Mouse (Mus musculus) testis, adult 2 months (tissue): Measurements from ENCODE around the gene Cep63. TPM values are rescaled to one million over a fixed set of nuclear protein-coding genes. Genes with fewer than 3 reads are reported as not detected.

ENCODE experiments used
- H3K27ac ChIP-seq: fragments of 200-500 bp; 2 replicates; pipeline ENCODE4 v1.5.1; 2012; ENCODE audit warnings: low read depth, low read length; ENCODE audit not compliant: control insufficient read depth, insufficient read depth
- H3K27me3 ChIP-seq: fragments of 200-500 bp; 2 replicates; pipeline ENCODE4 v1.6.1; 2012; ENCODE audit warnings: mild to moderate bottlenecking, low read length, moderate library complexity; ENCODE audit not compliant: control insufficient read depth, insufficient read depth
- H3K36me3 ChIP-seq: fragments of 200-500 bp; 2 replicates; pipeline ENCODE4 v1.6.1; 2012; ENCODE audit warnings: mild to moderate bottlenecking, low read length; ENCODE audit not compliant: control insufficient read depth, insufficient read depth
- H3K4me1 ChIP-seq: fragments of 200-500 bp; 2 replicates; pipeline ENCODE4 v1.6.1; 2012; ENCODE audit warnings: low read length; ENCODE audit not compliant: control insufficient read depth, insufficient read depth
- H3K4me3 ChIP-seq: fragments of 200-500 bp; 2 replicates; pipeline ENCODE4 v1.5.1; 2012; ENCODE audit warnings: low read depth, mild to moderate bottlenecking, low read length, moderate library complexity, mixed read lengths; ENCODE audit not compliant: control insufficient read depth
- CTCF ChIP-seq: fragments of 200-500 bp; IDR thresholded peaks from 2 replicates; pipeline ENCODE4 v1.5.1; 2012; ENCODE audit warnings: low read depth, mild to moderate bottlenecking, inconsistent platforms, low read length, moderate library complexity; ENCODE audit not compliant: control insufficient read depth, insufficient read depth, insufficient replicate concordance
- POLR2A ChIP-seq: fragments of 200-500 bp; IDR thresholded peaks from 2 replicates; pipeline ENCODE4 v1.6.1; 2012; ENCODE audit warnings: low read depth, mild to moderate bottlenecking, inconsistent platforms, low read length, moderate library complexity; ENCODE audit not compliant: control insufficient read depth
- polyA plus RNA-seq: library from polyadenylated mRNA; depleted of rRNA; stranded (reverse); fragments of >200 nt; gene quantifications from 2 replicates; pipeline ENCODE4 v1.2.3, GENCODE M21; 2012

Gene Cep63
- polyA plus RNA-seq, 1 experiment, result 187 TPM

- H3K27ac ChIP-seq, result no peak overlapping the region
Measured at GRCm38 (mm10) chr9:102650637-102651036, 24.3 kb upstream of the Cep63 start.

GRCm38 (mm10) chr9:102649917-102650527, 23.7 kb upstream of the Cep63 start:
- Histone ChIP-seq H3K36me3 (no peaks in the 10 kb centered on the region), H3K4me3 (no peak overlapping the region), H3K27ac (no peak overlapping the region), H3K4me1 (no peaks in the 10 kb centered on the region; the same call in 1 of the 2 replicates), H3K27me3 (no peaks in the 10 kb centered on the region)
- no peak for TF ChIP-seq POLR2A
- no peak for TF ChIP-seq CTCF

More at GRCm38 (mm10) chr9:102650637-102651036, 24.3 kb upstream of the Cep63 start:
- Histone ChIP-seq H3K36me3 (no peaks in the 10 kb centered on the region), H3K27me3 (no peaks in the 10 kb centered on the region), H3K4me1 (no peaks in the 10 kb centered on the region; the same call in 1 of the 2 replicates), H3K4me3 (no peak overlapping the region)
- TF ChIP-seq POLR2A (no peak), CTCF (no peak)

- no peak overlapping the region for H3K27ac ChIP-seq
- TF ChIP-seq CTCF (no peak), POLR2A (no peak)
- peaks cover 8% of the 10 kb centered on the region for H3K4me1 ChIP-seq
- no peaks in the 10 kb centered on the region for H3K36me3 ChIP-seq
- no peaks in the 10 kb centered on the region for H3K27me3 ChIP-seq
- no peak overlapping the region for H3K4me3 ChIP-seq
Measured at GRCm38 (mm10) chr9:102647010-102647409, 20.7 kb upstream of the Cep63 start.

- H3K4me1 ChIP-seq, result peaks cover 8% of the 10 kb centered on the region
- no peaks in the 10 kb centered on the region for H3K36me3 ChIP-seq
- H3K4me3 ChIP-seq, result peak overlapping the region; percentile 39; the same call in 1 of the 2 replicates
- no peaks in the 10 kb centered on the region for H3K27me3 ChIP-seq
- TF ChIP-seq CTCF (no peak), POLR2A (no peak)
- H3K27ac ChIP-seq, result no peak overlapping the region
Measured at GRCm38 (mm10) chr9:102645119-102645695, 18.9 kb upstream of the Cep63 start.

GRCm38 (mm10) chr9:102643486-102644101, 17.3 kb upstream of the Cep63 start:
- no peaks in the 10 kb centered on the region for H3K27me3 ChIP-seq
- peaks cover 8% of the 10 kb centered on the region for H3K4me1 ChIP-seq
- peak; percentile 71; the same call in 1 of the 2 replicates for TF ChIP-seq POLR2A
- TF ChIP-seq CTCF, result no peak
- peak overlapping the region; percentile 57 for H3K4me3 ChIP-seq
- H3K27ac ChIP-seq, result no peak overlapping the region; the same call in 1 of the 2 replicates
- no peaks in the 10 kb centered on the region for H3K36me3 ChIP-seq

GRCm38 (mm10) chr9:102643071-102643485, 16.7 kb upstream of the Cep63 start:
- Histone ChIP-seq H3K4me1 (peaks cover 8% of the 10 kb centered on the region), H3K4me3 (no peak overlapping the region)

GRCm38 (mm10) chr9:102641531-102641930, 15.2 kb upstream of the Cep63 start:
- H3K4me3 ChIP-seq, result no peak overlapping the region
- no peaks in the 10 kb centered on the region for H3K27me3 ChIP-seq
- H3K36me3 ChIP-seq, result no peaks in the 10 kb centered on the region
- peaks cover 8% of the 10 kb centered on the region for H3K4me1 ChIP-seq
- H3K27ac ChIP-seq, result no peak overlapping the region
- TF ChIP-seq POLR2A, result no peak
- no peak for TF ChIP-seq CTCF

More at GRCm38 (mm10) chr9:102643071-102643485, 16.7 kb upstream of the Cep63 start:
- Histone ChIP-seq H3K36me3 (no peaks in the 10 kb centered on the region), H3K27ac (no peak overlapping the region; the same call in 1 of the 2 replicates), H3K27me3 (no peaks in the 10 kb centered on the region)
- TF ChIP-seq POLR2A (no peak), CTCF (no peak)
